Mouse (Mus musculus) stomach, postnatal 0 days (tissue): ENCODE measurements around the gene Eif6.

ENCODE experiments used
- CTCF ChIP-seq: IDR thresholded peaks from 2 replicates; pipeline ENCODE4 v1.5.1; 2016; ENCODE audit warnings: antibody characterized with exemption, low read depth, mild to moderate bottlenecking, moderate library complexity
- EP300 ChIP-seq: optimal IDR thresholded peaks from 2 replicates; pipeline ENCODE3; 2016; ENCODE audit warnings: antibody characterized with exemption

GRCm38 (mm10) chr2:155787949-155788931 is 38.5 kb downstream of the Eif6 start:
- TF ChIP-seq CTCF (no peak), EP300 (no peak)
